Mouse (Mus musculus) kidney, embryonic 15.5 days (tissue): ENCODE data around the gene E2f4. TPM values are rescaled to one million over a fixed set of nuclear protein-coding genes. Genes with fewer than 3 reads are reported as not detected.

ENCODE experiments used
- ATAC-seq: fragments of 200-750 bp; cut with Nextera tagmentation; replicated peaks from 2 replicates; pipeline ENCODE4 v1.8.0; 2017; ENCODE audit warnings: moderate TSS enrichment; ENCODE audit not compliant: low FRiP score
- H3K27ac ChIP-seq: fragments of 300-500 bp; sonication (generic); 2 replicates; pipeline ENCODE4 v1.5.1; 2015; ENCODE audit warnings: mild to moderate bottlenecking, inconsistent platforms
- H3K27me3 ChIP-seq: fragments of 300-500 bp; sonication (generic); 2 replicates; pipeline ENCODE4 v1.6.1; 2015; ENCODE audit warnings: inconsistent platforms
- H3K36me3 ChIP-seq: fragments of 300-500 bp; sonication (generic); 2 replicates; pipeline ENCODE4 v1.6.1; 2015; ENCODE audit warnings: inconsistent platforms
- H3K4me1 ChIP-seq: fragments of 300-500 bp; sonication (generic); 2 replicates; pipeline ENCODE4 v1.6.1; 2015; ENCODE audit warnings: inconsistent platforms
- H3K4me2 ChIP-seq: fragments of 300-500 bp; sonication (generic); 2 replicates; pipeline ENCODE4 v1.6.1; 2015; ENCODE audit warnings: moderate library complexity, mild to moderate bottlenecking, inconsistent platforms
- H3K4me3 ChIP-seq: fragments of 300-500 bp; sonication (generic); replicated peaks from 2 replicates; pipeline ENCODE4 v1.5.1; 2015; ENCODE audit warnings: mild to moderate bottlenecking, inconsistent platforms
- H3K9ac ChIP-seq: fragments of 300-500 bp; sonication (generic); 2 replicates; pipeline ENCODE4 v1.6.1; 2015; ENCODE audit warnings: mild to moderate bottlenecking, inconsistent platforms
- H3K9me3 ChIP-seq: fragments of 300-500 bp; sonication (generic); replicated peaks from 2 replicates; pipeline ENCODE4 v1.6.1; 2016; ENCODE audit warnings: inconsistent platforms
- WGBS: fragments of 180-500 bp; shearing (Covaris S2); methylation state at CpG from one replicate; pipeline ENCODE4 v1.1.7; 2015; ENCODE audit warnings: mixed read lengths; 5-methylcytosine and 5-hydroxymethylcytosine counted together
- microRNA counts: library from miRNA; unstranded; fragments of <30 nt; microRNA quantifications from one replicate; lab custom pipeline; 2016
- microRNA-seq: library from miRNA; unstranded; fragments of <30 nt; microRNA quantifications from one replicate; pipeline ENCODE4, GENCODE M21; 2016
- polyA plus RNA-seq: library from polyadenylated mRNA; unstranded; fragments of >200 nt; fragmentation: Nextera tagmentation; extraction: Ambion mirVana; gene quantifications from 2 replicates; pipeline ENCODE4 v1.2.1, GENCODE M21; 2015

E2f4 gene
- polyA plus RNA-seq, 1 experiment from 2014 or later, result 103 TPM

DNA sequence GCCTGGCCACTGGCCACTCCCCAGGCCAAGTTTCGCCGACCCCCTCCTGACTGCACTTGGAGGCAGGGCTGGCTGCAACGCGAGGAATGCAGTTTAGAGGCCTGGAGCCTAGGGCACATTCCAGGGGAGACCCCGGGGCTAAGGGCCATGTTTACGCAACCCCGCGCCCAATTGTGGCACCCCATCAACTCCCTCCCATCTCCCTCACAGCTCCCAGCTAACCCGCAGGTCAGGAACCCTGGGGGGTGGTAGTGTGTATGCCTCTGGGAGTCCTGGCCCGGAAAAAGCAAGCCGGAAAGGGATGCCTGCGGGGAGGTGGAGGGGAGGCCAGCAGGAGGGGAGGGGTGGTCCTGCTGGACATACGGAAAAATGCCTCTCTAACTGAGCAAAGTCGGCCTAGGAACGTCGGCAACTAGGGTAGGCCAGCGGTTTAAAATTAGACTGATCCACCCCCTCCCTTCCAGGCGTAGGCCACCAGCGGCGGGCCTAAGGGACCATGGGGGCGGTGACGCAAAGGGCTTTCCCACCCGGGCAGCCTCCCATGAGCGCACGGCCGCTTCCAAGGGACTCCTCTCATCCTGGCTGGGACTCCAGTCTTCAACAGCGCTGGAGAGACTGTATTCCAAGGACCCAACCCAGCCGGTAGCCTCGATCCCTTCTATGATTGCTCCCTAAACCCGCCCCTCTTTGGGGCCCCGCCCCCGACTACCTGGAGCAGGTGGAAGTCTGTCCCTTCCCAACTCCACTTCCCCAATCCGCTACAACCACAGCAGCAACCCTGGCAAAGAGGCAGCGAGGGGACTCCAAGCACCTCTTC lies 49.4 kb downstream of the E2f4 start:
- peaks cover 24% of the 10 kb centered on the region for H3K27me3 ChIP-seq
- under 1% methylated on average over 34 of the region's 34 CpGs for WGBS
- H3K9ac ChIP-seq, result peak overlapping the region; percentile 69
- no peaks in the 10 kb centered on the region for H3K36me3 ChIP-seq
- peak overlapping the region; percentile 96 for H3K4me2 ChIP-seq
- peaks cover 72% of the 10 kb centered on the region for H3K4me1 ChIP-seq
- peak; percentile 46 for ATAC-seq
- H3K27ac ChIP-seq, result peak overlapping the region; percentile 95
- peak overlapping the region; percentile 84 for H3K4me3 ChIP-seq
- H3K9me3 ChIP-seq, result no peaks in the 10 kb centered on the region

DNA sequence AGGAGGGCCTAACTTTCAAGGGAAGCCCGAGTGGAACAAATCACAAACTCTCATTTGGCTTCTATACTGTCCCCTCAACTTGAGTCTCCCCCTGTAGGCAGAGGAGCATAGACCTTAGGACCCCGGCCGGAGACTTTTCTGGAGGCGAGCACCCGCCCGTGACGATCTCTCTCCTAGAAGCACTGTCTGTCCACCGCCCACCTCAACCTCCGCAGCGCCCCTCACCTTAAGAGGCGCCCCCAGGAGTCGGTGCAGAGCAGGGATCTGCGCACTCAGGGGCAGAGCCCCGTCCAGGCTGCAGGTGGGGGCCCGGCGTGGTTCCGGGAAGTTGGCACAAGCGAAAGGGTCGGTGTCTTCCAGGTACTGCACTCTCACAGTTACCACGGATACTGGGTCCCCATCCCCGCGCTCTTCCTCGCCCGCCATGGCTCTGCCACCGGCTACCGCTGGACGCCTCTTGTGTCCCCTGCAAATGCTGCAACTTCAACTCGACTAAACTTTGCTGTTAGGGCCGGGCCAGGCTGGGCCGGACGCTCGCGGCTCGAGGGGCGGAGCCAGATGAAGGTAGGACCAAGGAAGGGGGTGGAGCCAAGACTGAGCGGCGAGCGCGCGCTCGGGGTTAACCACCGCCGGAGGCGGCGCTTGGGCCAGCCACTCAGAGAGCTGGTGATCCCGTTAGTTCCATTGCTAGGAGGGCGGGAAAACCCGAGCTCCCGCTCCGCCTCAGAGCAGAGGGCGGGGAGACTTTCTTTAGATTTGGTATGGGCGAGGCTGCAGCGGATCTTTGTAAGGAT lies 50.2 kb downstream of the E2f4 start, which contains the start of gene Fhod1:
TSS of gene Fhod1 (minus strand) at position 526 of the 794 bp plus-strand sequence.
- H3K9me3 ChIP-seq, result no peaks in the 10 kb centered on the region
- under 1% methylated on average over 53 of the region's 53 CpGs for WGBS
- peak; percentile 91 for ATAC-seq
- H3K4me1 ChIP-seq, result peaks cover 65% of the 10 kb centered on the region
- peak within 1 kb of the TSS; percentile 84 for H3K4me3 ChIP-seq
- H3K27me3 ChIP-seq, result peaks cover 24% of the 10 kb centered on the region
- no peaks in the 10 kb centered on the region for H3K36me3 ChIP-seq
- peak within 1 kb of the TSS; percentile 96 for H3K4me2 ChIP-seq
- peak within 1 kb of the TSS; percentile 69 for H3K9ac ChIP-seq
- H3K27ac ChIP-seq, result peak within 1 kb of the TSS; percentile 95

DNA sequence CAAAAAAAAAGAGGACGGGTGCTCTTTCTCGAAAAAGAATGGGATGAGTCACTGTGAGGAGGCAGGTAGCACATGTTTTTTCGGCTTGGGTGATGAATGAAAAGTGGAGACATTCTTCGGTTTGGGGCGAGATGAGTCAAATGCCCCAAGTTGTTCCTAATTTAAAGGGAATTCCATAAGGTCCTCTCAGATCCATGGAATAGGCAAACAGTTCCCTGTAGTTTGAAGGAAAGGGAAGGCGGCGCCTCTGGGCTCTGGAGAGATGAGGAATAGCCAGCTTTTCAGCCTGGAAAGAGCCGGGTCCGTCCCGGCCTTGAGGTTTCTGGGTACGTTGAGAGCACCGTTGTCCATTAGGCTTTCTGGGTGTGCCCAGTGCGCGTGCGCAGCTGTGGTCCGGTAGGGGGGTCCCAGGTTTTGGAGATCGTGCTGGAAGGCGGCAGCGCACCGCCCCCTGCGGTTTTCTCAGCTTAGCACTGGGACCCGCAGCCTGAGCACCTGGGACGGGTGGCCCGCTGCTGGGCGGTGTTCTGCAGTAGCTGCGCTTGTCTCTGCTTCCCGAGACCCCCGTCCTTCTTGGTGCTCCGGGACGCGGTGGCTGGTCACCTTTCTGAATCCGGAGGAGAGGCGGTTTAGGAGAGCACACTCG lies 51.1 kb downstream of the E2f4 start, which contains the start of gene Slc9a5:
TSS of gene Slc9a5 (plus strand) at position 394 of the 646 bp plus-strand sequence.
- WGBS, result under 1% methylated on average over 34 of the region's 34 CpGs
- Histone ChIP-seq H3K9me3 (no peaks in the 10 kb centered on the region), H3K4me3 (peak within 1 kb of the TSS; percentile 84), H3K9ac (peak within 1 kb of the TSS; percentile 69), H3K27ac (peak within 1 kb of the TSS; percentile 95), H3K4me2 (peak within 1 kb of the TSS; percentile 96), H3K4me1 (peaks cover 63% of the 10 kb centered on the region), H3K36me3 (no peaks in the 10 kb centered on the region), H3K27me3 (peaks cover 24% of the 10 kb centered on the region)
- no peak for ATAC-seq

DNA sequence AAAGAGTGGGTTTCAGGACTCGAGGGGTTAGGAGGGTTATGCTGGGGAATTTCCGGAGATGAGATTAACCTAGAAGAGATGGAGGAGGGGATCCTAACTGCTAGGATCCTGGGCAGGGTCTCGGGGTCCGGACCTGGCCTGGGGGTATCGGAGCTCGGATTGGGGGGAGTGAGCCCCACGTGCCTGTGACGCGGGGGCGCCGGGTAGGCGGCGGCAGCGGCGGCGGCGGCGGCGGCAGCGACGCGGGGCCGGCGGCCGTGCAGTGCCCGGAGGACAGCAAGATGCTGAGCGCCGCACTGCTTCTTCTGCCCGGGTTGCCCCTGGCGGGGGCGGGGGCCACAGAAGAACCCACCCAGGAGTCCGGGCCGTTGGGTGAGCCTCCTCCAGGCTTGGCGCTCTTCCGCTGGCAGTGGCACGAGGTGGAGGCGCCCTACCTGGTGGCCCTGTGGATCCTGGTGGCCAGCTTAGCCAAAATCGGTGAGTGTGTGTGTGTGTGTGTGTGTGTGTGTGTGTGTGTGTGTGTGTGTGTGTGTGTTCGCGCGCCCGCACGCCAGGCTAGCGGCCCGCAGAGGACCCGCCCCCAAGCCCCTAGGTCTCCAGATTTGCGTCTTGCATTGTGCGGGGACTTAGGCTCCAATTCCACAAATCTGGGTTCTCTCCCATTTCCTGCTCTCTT lies 51.8 kb downstream of the E2f4 start:
- peak overlapping the region; percentile 84 for H3K4me3 ChIP-seq
- under 1% methylated on average over 41 of the region's 48 CpGs for WGBS
- H3K36me3 ChIP-seq, result no peaks in the 10 kb centered on the region
- H3K9ac ChIP-seq, result peak overlapping the region; percentile 56
- H3K9me3 ChIP-seq, result no peaks in the 10 kb centered on the region
- H3K27ac ChIP-seq, result peak overlapping the region; percentile 95
- ATAC-seq, result no peak
- H3K4me2 ChIP-seq, result peak overlapping the region; percentile 96
- H3K27me3 ChIP-seq, result peaks cover 24% of the 10 kb centered on the region
- peaks cover 57% of the 10 kb centered on the region for H3K4me1 ChIP-seq

DNA sequence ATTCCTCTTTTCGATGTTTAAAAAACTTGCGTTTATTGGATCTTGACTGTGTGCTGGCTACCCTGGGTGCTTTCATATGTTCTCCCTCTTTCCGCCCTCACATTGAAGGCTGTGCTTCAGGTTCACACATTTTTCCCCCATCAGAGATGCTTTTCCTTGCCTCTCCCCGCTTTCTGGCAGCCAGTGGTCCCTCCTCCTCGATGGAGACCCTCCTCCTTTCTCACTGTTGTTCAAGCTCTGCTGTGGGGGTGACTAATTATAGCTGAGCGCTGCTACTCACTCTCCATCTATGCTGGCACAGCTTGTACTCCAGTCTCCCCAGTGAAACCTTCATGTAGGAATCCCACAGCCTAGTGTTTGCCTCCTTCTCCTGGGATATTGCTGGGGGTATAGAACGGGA lies 52.7 kb downstream of the E2f4 start:
- WGBS, result 46% methylated on average over 7 of the region's 7 CpGs
- ATAC-seq, result no peak
- Histone ChIP-seq H3K9ac (no peak overlapping the region), H3K9me3 (no peaks in the 10 kb centered on the region), H3K36me3 (no peaks in the 10 kb centered on the region), H3K4me1 (peaks cover 52% of the 10 kb centered on the region), H3K27me3 (peaks cover 24% of the 10 kb centered on the region), H3K4me3 (peak overlapping the region; percentile 84), H3K27ac (no peak overlapping the region), H3K4me2 (peak overlapping the region; percentile 96)

DNA sequence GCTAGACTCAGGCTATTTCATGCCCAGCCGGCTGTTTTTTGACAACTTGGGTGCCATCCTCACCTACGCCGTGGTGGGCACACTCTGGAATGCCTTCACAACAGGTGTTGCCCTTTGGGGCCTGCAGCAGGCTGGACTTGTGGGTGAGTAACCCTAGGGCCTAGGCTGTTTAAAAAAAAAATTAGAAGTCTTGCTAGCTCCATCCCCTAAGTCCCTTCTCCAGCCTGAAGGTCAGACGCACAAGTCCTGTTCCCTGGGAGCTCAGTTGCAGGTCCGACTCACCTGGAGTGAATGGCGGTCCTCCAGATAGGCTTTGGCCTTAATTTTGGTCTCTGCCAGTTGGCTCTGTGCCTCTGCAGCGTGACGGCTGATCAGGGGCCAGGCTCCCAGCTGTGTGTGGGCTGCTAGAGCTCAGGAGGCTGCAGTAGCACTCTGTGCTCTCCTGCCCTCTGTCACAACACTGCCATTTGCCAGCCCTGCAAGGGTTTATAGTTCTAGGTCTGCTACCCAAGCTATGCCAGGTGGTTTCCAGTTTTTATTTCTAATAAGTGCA lies 56.2 kb downstream of the E2f4 start:
- WGBS, result 81% methylated on average over 8 of the region's 8 CpGs
- Histone ChIP-seq H3K27me3 (peaks cover 24% of the 10 kb centered on the region), H3K36me3 (0 out of 2 replicates have a peak, but pooled peaks cover 3% of the 10 kb centered on the region), H3K27ac (no peak overlapping the region), H3K4me1 (peaks cover 37% of the 10 kb centered on the region), H3K9ac (no peak overlapping the region), H3K9me3 (no peaks in the 10 kb centered on the region), H3K4me3 (no peak overlapping the region), H3K4me2 (no peak overlapping the region)
- no peak for ATAC-seq

DNA sequence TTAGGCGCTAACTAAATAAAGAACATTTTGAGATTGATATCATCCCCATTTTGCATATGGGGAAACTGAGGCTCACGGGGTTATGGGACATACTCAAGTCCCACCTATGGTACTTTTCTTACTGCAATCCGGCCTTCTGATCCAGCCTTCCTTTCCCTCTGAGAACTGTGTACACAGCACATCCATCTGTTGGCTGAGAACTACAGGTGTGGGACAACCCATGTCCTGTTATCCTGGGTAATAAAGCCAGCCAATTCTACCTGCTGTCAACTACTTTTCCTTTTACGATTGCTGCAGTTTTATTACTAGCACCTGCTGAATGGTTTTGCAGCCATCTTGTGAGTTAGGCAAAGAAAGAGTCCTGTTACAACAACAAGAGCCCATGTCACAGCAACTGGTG lies 57.1 kb downstream of the E2f4 start:
- Histone ChIP-seq H3K9me3 (no peaks in the 10 kb centered on the region), H3K27me3 (peaks cover 16% of the 10 kb centered on the region), H3K4me1 (peaks cover 35% of the 10 kb centered on the region), H3K4me2 (no peak overlapping the region), H3K27ac (0 out of 2 replicates have a peak overlapping the region, but pooled peaks have one; percentile 3), H3K36me3 (0 out of 2 replicates have a peak, but pooled peaks cover 3% of the 10 kb centered on the region), H3K9ac (no peak overlapping the region), H3K4me3 (no peak overlapping the region)
- ATAC-seq, result no peak
- 87% methylated on average over 4 of the region's 4 CpGs for WGBS

MicroRNA genes within 50 kb of the gene (microRNA counts, 519-probe panel; counts per million panel counts)
- microRNA mmu-miR-328 (lab: Ali Mortazavi, UCI), result 1,351 counts per million, percentile 6 among the panel's probes with 10 or more counts

Small RNA genes lying within 50 kb of the gene (microRNA-seq; reads per million reads assigned to microRNA genes)
- gene Gm27320, result not detected
- 167 reads per million, percentile 63 among the genes with 10 or more reads in this experiment for gene Mir328

Other genes with a start within 250 kb of the E2f4 start
- not detected in 2 replicates for gene Ces3a, start 249.1 kb upstream of the E2f4 start, polyA plus RNA-seq
- not detected in 2 replicates for gene Ces3b, start 213.9 kb upstream of the E2f4 start, polyA plus RNA-seq
- not detected in 2 replicates for gene Ces4a, start 165.9 kb upstream of the E2f4 start, polyA plus RNA-seq
- 67.7 and 73.2 TPM in 2 replicates for gene Cbfb, start 127.0 kb upstream of the E2f4 start, polyA plus RNA-seq
- 23.8 and 25.2 TPM in 2 replicates for gene D230025D16Rik, start 72.5 kb upstream of the E2f4 start, polyA plus RNA-seq
- 9.6 and 13.5 TPM in 2 replicates for gene B3gnt9, start 42.5 kb upstream of the E2f4 start, polyA plus RNA-seq
- gene Tradd, start 33.1 kb upstream of the E2f4 start, polyA plus RNA-seq, result 20.0 and 24.2 TPM in 2 replicates
- gene Fbxl8, start 33.0 kb upstream of the E2f4 start, polyA plus RNA-seq, result 2.3 and 2.7 TPM in 2 replicates
- gene Hsf4, start 27.9 kb upstream of the E2f4 start, polyA plus RNA-seq, result 0.12 and 0.13 TPM in 2 replicates
- 0.84 and 1.1 TPM in 2 replicates for gene Nol3, start 21.5 kb upstream of the E2f4 start, polyA plus RNA-seq
- 10.6 and 12.6 TPM in 2 replicates for gene 4931428F04Rik, start 7.8 kb upstream of the E2f4 start, polyA plus RNA-seq
- 21.6 and 25.4 TPM in 2 replicates for gene Exoc3l, start 1.6 kb upstream of the E2f4 start, polyA plus RNA-seq
- gene Elmo3, start 7.9 kb downstream of the E2f4 start, polyA plus RNA-seq, result 10.6 and 11.5 TPM in 2 replicates
- 2.2 and 2.6 TPM in 2 replicates for gene Lrrc29, start 28.6 kb downstream of the E2f4 start, polyA plus RNA-seq
- 119 and 125 TPM in 2 replicates for gene Tmem208, start 28.7 kb downstream of the E2f4 start, polyA plus RNA-seq
- 3.5 TPM in 2 replicates for gene Fhod1, start 50.3 kb downstream of the E2f4 start, polyA plus RNA-seq
- 2.5 and 2.9 TPM in 2 replicates for gene Slc9a5, start 51.2 kb downstream of the E2f4 start, polyA plus RNA-seq
- gene Plekhg4, start 75.6 kb downstream of the E2f4 start, polyA plus RNA-seq, result 0.39 and 0.50 TPM in 2 replicates
- not detected in 2 replicates for gene Kctd19, start 115.8 kb downstream of the E2f4 start, polyA plus RNA-seq
- gene Lrrc36, start 115.9 kb downstream of the E2f4 start, polyA plus RNA-seq, result 0.18 and 0.22 TPM in 2 replicates
- 30.7 and 38.3 TPM in 2 replicates for gene Tppp3, start 173.9 kb downstream of the E2f4 start, polyA plus RNA-seq
- 39.2 and 43.7 TPM in 2 replicates for gene Zdhhc1, start 199.2 kb downstream of the E2f4 start, polyA plus RNA-seq
- gene Hsd11b2, start 221.1 kb downstream of the E2f4 start, polyA plus RNA-seq, result 30.0 and 35.6 TPM in 2 replicates